Mouse (Mus musculus) Muller cell, postnatal 12 days (primary cell): ENCODE measurements at regions not wholly inside any gene's neighbourhood (a gene's known extent, or its start where the extent isn't known, plus 50 kb on each side); places are given as distances from the start of the nearest gene placed in this dataset.

ENCODE experiments used
- DNase-seq: peaks from one replicate; pipeline ENCODE4 v3.0.0-alpha.2; 2015; ENCODE audit errors: inconsistent ontology term

DNA sequence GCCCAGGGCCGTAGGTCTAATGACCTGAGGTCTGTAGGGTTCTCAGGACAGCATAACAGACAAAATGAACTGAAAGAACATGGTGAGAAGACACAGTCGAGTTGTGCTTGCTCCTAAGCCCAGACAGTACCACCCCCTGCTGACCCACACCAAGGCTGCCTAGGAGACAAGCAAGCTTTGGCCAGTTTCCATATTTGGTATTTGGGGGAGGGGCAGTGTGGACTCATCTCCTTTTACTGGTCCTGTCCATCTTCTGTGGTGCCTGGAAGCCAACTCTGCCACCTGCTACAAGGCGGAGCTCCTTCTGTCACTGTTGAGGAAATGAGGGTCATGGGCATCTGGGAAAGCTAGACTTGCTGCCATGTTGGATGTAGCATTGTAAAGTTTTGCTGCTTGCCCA lies 68.9 kb downstream of the Tex29 start:
- no peak for DNase-seq

GRCm38 (mm10) chr8:11911639-11912450 lies 71.6 kb downstream of the Tex29 start:
- DNase-seq = no peak

DNA sequence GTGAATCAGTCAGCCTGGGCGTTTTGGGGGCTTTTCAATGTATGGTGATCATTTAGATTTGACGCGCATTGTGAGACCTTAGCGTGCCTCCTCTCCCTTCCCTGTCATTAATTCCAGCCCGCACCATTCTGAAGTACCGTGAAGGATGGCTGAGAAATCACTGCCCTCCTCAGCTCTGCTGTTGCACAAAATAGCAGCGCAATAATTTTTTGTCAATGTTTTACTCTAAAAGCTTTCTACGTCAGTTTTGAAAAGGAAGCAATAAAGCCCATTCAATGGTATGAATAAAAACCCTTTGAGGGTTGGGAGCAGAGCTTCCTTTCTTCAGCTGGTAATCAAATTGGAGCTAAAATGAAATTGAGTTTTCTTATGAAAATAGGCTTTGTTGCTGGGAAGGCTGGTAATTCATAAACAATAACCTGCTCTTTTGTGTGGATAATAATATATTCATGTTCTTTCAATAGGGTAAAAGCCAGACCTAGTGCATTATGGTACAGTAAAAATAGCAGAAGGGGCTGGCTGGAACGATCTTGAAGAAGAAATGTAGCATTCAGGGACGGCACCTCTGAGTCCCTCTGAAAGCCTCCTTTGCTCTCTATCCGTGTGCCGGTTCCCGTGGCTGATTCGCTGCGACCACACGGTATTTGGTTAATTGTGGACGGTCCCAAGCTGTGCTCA lies 72.3 kb downstream of the Tex29 start:
- no peak for DNase-seq

- DNase-seq = no peak
These were observed 73.0 kb downstream of the Tex29 start for GRCm38 (mm10) chr8:11913129-11913900.

- no peak for DNase-seq
These were observed 73.9 kb downstream of the Tex29 start for GRCm38 (mm10) chr8:11914131-11914530.

DNA sequence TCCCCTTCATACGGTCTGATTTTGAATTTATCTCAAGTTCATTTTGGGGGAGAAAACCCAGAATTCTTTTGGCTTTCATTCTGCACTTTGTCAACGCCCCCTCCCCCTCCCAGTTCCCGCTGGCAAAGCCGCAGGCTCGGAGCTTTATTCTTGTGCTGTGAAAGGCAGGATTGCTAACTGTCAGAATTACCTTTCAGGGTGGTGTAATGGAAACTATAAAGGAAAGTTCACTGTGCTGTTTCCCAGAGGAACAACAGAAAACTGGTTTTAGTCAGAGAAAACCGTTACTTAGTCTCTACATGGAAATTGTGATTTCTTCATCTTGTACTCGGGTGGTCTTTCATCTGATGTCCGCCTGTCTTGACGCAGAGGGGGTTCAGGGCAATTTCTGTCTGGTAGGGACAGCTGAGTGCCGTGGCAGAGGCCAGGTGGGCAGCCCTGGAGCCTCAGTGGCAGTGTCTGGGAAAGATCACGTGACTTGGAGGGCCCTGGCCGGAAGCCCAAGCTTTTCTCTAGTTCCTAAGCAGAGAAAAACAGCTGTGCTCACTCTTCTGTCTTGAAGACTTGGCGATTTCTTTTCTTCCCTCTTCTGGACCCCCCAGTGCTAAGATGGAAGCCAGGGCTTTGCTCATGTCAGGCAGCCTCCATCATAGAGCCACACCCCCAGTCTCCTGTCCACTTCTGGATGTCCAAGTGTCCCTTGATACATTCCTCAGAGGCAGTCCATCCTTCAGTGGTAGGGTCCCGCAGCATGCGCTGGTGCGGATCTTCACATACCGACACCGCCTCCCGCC lies 74.6 kb downstream of the Tex29 start:
- no peak for DNase-seq

GRCm38 (mm10) chr8:11915721-11916120 lies 75.4 kb downstream of the Tex29 start:
- no peak for DNase-seq

GRCm38 (mm10) chr8:11919876-11920275 lies 79.6 kb downstream of the Tex29 start:
- no peak for DNase-seq

- DNase-seq = no peak
These were observed 82.8 kb downstream of the Tex29 start for GRCm38 (mm10) chr8:11923115-11923514.

- DNase-seq = peak; percentile 45
These were observed 83.9 kb downstream of the Tex29 start for GRCm38 (mm10) chr8:11924165-11924564.

GRCm38 (mm10) chr8:11942892-11943332 lies 102.6 kb downstream of the Tex29 start:
- peak; percentile 49 for DNase-seq

- DNase-seq = no peak
These were observed 107.5 kb downstream of the Tex29 start for GRCm38 (mm10) chr8:11947766-11948165.

DNA sequence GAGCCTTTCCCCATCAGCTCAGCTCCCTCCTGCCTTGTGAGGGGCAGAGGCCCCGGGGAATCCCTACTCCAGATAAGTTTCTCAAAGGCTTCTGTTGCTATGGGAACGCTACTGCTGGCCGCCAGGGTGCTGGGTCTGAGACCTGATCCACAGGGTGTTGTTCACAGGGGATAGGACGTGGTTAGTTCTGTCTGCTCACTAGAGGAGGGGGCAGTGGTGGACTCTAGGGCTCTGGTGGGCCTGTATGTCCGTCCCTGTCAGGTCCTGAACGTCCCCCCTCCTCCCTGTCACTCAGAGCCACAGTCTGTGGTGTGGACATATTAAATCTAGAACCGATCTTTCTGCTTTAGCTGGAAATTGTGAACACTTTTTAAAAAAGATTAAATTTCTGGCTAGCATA lies 116.0 kb downstream of the Tex29 start:
- no peak for DNase-seq

GRCm38 (mm10) chr8:11957046-11957783 lies 116.9 kb downstream of the Tex29 start:
- peak; percentile 48 for DNase-seq

DNA sequence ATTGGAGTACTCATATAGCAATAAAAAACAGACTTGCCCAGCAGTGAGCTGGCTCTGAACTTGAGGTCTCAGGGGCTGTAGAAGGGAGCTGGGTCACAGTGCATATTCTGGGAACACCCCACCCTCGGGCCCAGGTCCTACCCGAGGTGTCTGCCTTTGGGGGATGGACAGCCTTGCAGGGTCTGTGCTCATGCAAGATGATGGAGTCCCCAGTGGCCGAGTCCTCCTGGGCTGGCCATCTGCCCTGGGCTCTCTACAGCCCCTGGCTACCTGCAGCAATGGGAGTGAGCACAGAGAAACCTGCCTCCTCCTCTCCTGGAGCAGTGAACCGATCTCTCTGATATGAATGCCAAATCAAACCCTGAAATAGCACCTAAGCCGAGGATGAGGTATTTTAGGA lies 117.9 kb downstream of the Tex29 start:
- no peak for DNase-seq

DNA sequence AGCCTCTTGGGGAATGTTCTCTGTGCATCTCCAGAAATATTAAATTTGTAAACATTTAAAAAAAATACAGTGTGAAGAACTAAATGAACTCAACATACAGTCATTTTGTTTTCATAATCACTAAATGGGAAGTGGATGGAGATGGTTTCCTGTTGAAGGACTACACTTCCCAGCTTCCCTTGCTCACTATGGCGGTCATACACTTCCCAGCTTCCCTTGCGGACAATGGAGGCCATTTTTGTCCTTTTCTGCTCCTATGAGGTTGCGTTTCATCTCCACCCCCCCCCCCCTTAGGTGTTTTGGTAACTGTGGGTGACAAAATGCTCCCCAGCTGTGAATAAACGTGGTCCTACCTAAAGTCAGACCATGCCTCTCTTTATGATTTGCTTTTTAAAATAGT lies 119.2 kb downstream of the Tex29 start:
- no peak for DNase-seq

DNA sequence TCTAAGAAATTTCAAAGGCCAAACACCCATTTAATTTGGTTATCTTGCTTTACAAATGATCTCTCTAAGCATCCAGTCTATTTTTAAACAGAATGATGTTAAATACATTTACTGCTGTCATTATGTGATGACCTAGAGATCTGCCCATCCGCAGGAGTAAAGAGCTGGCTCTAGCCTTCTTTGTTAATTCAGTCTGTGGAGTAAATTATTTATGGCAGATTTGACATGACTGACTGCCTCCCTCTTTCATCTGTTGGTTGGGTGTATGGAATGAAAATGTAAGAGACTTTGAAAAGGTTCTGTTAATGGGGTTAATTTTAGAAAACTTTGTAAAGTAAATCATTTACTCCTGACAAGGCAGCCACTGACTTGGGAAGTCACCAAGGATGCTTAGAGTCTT lies 123.3 kb downstream of the Tex29 start:
- no peak for DNase-seq

DNA sequence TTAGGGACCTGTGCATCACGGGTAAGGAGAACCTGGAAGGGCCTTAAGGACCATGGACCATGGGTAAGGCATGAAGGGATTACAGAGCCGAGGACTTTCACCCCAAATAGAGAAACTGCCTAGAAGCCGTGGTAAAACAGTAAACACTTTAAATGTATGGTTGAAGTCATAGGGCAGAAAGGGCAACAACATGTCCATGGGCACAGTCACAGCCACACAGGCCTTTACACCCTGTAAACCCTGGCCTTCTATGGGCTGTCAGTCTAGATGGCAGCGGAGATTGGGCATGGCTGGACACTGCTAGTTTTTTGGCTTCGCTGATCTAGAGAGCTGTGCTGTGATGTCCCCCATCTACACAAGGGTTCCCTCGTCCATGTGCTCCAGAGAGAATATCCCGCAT lies 127.4 kb downstream of the Tex29 start:
- DNase-seq = no peak

DNA sequence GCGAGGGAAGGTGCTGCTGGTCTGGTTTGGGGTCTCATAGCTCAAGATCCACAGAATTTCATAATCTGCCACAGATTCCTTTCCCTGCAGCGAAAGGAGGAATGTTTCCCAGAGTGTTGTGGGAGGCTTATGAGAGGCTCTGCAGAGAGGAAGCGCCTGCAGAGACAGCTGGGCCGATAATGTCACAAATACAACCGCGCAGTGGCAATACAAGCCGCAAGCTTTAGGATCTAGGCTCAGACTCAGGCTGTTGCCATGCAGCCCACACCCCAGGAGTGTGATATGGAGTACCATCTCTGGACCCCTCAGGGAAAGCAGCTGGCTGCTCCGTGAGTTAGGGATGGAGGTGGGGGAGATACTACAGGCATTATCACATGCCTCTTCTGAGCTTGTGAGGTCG lies 130.2 kb downstream of the Tex29 start:
- no peak for DNase-seq

- no peak for DNase-seq
These were observed 133.2 kb downstream of the Tex29 start for GRCm38 (mm10) chr8:11973436-11973835.

DNA sequence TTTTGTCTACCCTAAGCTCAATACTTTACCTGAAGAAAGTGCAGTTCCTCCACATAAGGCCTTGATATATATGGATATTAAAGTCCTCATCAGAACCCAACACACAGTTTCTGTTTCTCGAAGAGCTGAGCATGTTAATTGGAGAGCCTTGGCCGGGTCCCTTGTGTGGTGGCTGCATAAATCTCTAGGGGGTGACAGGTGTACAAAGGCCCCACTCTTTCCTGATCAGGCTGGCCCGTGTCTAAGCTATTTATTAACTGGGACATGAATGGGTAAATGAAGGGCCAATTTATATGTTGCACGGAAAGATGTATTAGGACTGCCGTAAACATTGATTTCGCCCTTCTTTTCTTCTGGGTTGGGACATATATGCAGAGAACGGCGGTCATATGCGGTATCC lies 136.8 kb downstream of the Tex29 start:
- no peak for DNase-seq
